Mouse (Mus musculus) left cerebral cortex, adult 2 months (tissue): Measurements from ENCODE around the gene Ccr1l1. TPM values are rescaled to one million over a fixed set of nuclear protein-coding genes. Genes with fewer than 3 reads are reported as not detected.

Source experiments
- DNase-seq, 2 experiments: peaks; one replicate each; pipeline ENCODE4 v3.0.0; 2021 to 2022; ENCODE audit warnings: low spot score in 2 of 2, mixed read lengths in 1 of 2; ENCODE audit errors: extremely low spot score in 1 of 2
- H3K27ac ChIP-seq: fragments of 200-600 bp; 2 replicates; pipeline ENCODE4 v1.8.1; 2022
- H3K4me3 ChIP-seq: fragments of 200-600 bp; 2 replicates; pipeline ENCODE4 v1.8.1; 2022
- CTCF ChIP-seq: fragments of 200-600 bp; IDR thresholded peaks from 2 replicates; pipeline ENCODE4 v1.8.1; 2022; ENCODE audit warnings: antibody characterized with exemption, mild to moderate bottlenecking, moderate library complexity
- intact Hi-C: fragments of 180-260 bp; cut with DNase I; formaldehyde crosslinking; loops from one replicate; pipeline ENCODE4 v1.15.1; 2025
- total RNA-seq, 2 experiments: library from RNA; stranded (reverse); gene quantifications; 2 replicates each; pipeline ENCODE4 v1.2.3; 2021

The Ccr1l1 gene
- total RNA-seq, 2 experiments from 2014 or later = not detected

DNA sequence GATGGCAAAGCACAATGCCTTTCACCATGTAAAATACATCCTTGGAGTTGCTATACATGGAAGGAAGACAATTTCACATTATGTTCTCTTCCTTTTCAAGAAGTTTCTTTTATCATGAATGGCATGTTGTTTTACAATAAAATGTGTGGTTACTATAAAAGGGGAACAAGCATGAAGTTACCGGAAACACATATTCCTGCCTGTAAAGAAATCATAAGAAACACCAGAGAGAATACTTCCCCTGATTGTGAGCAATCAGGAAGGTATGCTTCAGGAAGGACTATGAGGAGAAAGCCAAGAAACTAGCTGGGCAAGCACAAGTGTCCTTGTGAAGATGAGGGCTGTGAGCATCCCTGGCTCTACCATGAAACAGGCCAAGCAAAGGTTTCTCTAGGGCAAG lies 27.0 kb downstream of the Ccr1l1 start:
- intact Hi-C loops = no loop called here
- Histone ChIP-seq H3K4me3 (no peak overlapping the region), H3K27ac (no peak overlapping the region)
- no peak for TF ChIP-seq CTCF
- DNase-seq = no peak

GRCm38 (mm10) chr9:123949432-123949831 lies 28.8 kb downstream of the Ccr1l1 start:
- no peak for DNase-seq
- intact Hi-C loops = no loop called here
- Histone ChIP-seq H3K27ac (no peak overlapping the region), H3K4me3 (no peak overlapping the region)
- no peak for TF ChIP-seq CTCF

DNA sequence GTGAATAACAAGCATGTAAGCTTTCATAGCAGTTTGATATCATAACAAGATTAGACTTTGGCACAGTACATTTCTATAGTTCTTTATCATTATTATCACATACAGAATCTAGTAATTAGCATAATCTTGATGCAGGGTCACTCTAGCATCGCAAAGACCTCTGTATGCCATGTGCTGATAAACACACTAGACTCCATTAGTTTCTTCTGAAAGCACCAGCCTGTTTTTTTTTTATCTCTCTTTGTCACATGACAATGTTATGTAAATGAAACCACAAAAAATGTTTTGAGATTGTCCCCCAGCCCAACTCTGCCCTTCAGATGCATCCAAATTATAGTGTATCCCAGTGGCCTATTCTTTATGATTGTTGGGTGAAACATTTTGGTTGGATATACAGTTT lies 30.4 kb downstream of the Ccr1l1 start:
- no peak overlapping the region for H3K27ac ChIP-seq
- no peak overlapping the region for H3K4me3 ChIP-seq
- no peak for DNase-seq
- intact Hi-C loops = no loop called here
- no peak for TF ChIP-seq CTCF

- no peak overlapping the region for H3K4me3 ChIP-seq
- intact Hi-C loops = no loop called here
- no peak for DNase-seq
- TF ChIP-seq CTCF = no peak
- H3K27ac ChIP-seq = no peak overlapping the region
These were observed 36.2 kb downstream of the Ccr1l1 start for GRCm38 (mm10) chr9:123942025-123942424.

GRCm38 (mm10) chr9:123941316-123941715 lies 36.9 kb downstream of the Ccr1l1 start:
- H3K27ac ChIP-seq = no peak overlapping the region
- TF ChIP-seq CTCF = no peak
- intact Hi-C loops = no loop called here
- H3K4me3 ChIP-seq = no peak overlapping the region
- DNase-seq = no peak

GRCm38 (mm10) chr9:123940628-123941027 lies 37.6 kb downstream of the Ccr1l1 start:
- Histone ChIP-seq H3K27ac (no peak overlapping the region), H3K4me3 (no peak overlapping the region)
- no peak for DNase-seq
- no peak for TF ChIP-seq CTCF
- intact Hi-C loops = no loop called here

- TF ChIP-seq CTCF = no peak
- DNase-seq = no peak
- Histone ChIP-seq H3K4me3 (no peak overlapping the region), H3K27ac (no peak overlapping the region)
- intact Hi-C loops = no loop called here
These were observed 38.0 kb downstream of the Ccr1l1 start for GRCm38 (mm10) chr9:123940168-123940567.

GRCm38 (mm10) chr9:123937989-123938388 lies 40.2 kb downstream of the Ccr1l1 start:
- TF ChIP-seq CTCF = no peak
- DNase-seq = no peak
- Histone ChIP-seq H3K4me3 (no peak overlapping the region), H3K27ac (no peak overlapping the region)
- intact Hi-C loops = no loop called here

DNA sequence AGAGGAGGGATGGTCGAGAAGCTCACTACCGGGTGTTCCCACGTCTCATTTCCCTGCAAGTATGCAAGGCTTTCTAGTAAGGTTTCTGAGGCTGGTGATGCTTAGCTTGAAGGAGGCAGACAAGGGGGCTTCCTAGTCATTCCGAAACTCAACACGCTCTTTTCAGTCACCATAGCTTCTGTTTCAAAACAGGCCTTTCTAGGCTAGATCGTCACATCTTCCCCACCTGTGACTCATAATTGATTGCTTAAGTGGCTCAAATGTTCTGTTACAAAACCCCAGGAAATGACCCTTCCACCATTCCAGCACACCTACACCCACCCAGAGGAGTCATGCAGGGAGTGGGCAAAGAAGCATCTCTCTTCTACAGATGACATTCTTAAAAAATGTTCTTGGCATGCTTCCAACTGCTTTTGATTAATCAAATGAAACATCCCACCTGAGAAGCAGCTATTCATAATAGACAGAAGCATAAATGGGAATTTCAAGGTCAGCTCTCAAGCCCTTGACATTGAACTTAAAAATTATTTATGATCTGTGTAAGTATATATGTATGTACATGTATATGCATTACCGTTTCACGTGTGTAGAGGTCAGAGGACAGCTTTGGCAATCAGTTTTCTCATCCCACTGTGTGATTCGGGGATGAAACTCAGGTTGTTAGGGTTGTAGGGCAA lies 41.5 kb downstream of the Ccr1l1 start:
- no peak for DNase-seq
- TF ChIP-seq CTCF = no peak
- no peak overlapping the region for H3K27ac ChIP-seq
- H3K4me3 ChIP-seq = no peak overlapping the region
- intact Hi-C loops = no loop called here

GRCm38 (mm10) chr9:123935776-123936175 lies 42.4 kb downstream of the Ccr1l1 start:
- no peak overlapping the region for H3K27ac ChIP-seq
- no peak overlapping the region for H3K4me3 ChIP-seq
- intact Hi-C loops = no loop called here
- no peak for TF ChIP-seq CTCF
- no peak for DNase-seq

DNA sequence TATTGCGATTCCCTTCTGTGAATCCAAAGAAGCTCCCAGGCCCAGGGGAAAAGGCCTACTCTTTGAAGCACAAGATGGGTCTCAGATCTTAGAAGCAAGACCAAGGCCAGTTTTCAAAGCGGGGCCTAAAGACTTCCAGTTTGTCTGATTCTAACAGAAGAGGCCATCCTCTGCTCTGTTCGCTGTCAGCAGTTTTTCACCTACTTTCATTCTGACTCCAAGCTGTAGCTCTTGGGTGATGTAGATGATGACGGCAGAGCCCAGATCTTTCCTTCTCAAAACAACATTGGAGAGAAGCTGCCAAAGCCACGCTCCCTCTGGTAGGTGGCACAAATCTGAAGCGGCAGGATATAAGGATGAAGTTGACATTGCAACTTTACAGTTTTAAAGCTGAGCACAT lies 42.9 kb downstream of the Ccr1l1 start:
- no peak for DNase-seq
- intact Hi-C loops = no loop called here
- Histone ChIP-seq H3K4me3 (no peak overlapping the region), H3K27ac (no peak overlapping the region)
- no peak for TF ChIP-seq CTCF

DNA sequence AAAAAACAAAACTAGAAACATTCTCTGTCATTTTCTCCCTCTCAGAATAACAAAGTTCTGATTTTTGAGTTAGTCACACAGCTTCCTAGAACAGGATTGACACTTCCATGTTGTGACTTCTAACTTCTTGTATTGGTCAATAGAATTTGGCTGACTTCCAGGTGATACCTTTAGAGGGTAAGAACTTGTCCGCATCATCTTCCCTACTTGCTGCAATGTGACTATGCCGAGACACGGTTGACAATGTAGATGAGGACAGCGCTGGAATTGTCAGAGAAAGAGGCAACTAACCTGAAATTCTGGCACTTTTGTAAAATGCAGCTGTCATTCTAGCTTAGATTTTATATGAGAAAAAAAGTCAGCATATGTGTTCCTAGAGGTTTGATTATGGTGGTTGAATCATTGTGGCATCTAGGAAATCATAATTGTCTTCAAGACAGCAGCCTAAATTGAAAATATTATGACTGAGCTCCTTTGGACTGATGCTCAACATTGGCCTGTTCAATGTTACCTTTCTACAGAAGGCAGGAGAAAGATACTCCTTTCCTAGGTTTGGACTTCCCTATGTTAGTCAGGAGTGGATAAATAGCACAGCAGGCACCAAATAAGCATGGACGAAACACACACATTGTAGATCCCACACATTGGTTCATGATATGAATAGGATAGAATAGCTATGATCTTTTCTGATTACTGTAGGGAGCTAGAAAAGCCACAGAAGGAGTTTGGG lies 44.3 kb downstream of the Ccr1l1 start:
- no peak for DNase-seq
- no peak overlapping the region for H3K4me3 ChIP-seq
- no peak for TF ChIP-seq CTCF
- H3K27ac ChIP-seq = no peak overlapping the region
- intact Hi-C loops = no loop called here
